Mouse (Mus musculus): ENCODE data around the gene 4930442H23Rik. TPM values are rescaled to one million over a fixed set of nuclear protein-coding genes. Genes with fewer than 3 reads are reported as not detected.

Gene 4930442H23Rik
- not detected in 2 replicates for polyA plus RNA-seq (2015; fragmentation: Nextera tagmentation; extraction: Ambion mirVana)

- no peak for TF ChIP-seq CTCF (IDR thresholded peaks at IDR 0.05; ENCODE audit: low read depth)
- no peaks in the 10 kb centered on the region for H3K27me3 ChIP-seq (ENCODE audit: insufficient read depth, low read length)
- peak within 1 kb of the TSS; percentile 59 for H3K4me2 ChIP-seq (ENCODE audit: low read length)
- DNase-seq (ENCODE audit: low spot score) (no peak), ATAC-seq (replicated peaks; ENCODE audit: low FRiP score, low read depth) (no peak)
- H3K9ac ChIP-seq (ENCODE audit: low read depth, low read length), result peak within 1 kb of the TSS; percentile 73
- H3K36me3 ChIP-seq (ENCODE audit: insufficient read depth, low read length), result peaks cover 45% of the 10 kb centered on the region
- H3K4me3 ChIP-seq (replicated peaks; ENCODE audit: low read depth, low read length), result peak within 1 kb of the TSS; percentile 56
- no peaks in the 10 kb centered on the region for H3K9me3 ChIP-seq (replicated peaks; ENCODE audit: low read length)
- peak within 1 kb of the TSS; percentile 77 for H3K27ac ChIP-seq
- WGBS, result 77% methylated on average over 5 of the region's 5 CpGs
- H3K4me1 ChIP-seq (replicated peaks; ENCODE audit: insufficient read depth, low read length), result peaks cover 4% of the 10 kb centered on the region; the same call in 1 of the 2 replicates
Observed at GRCm38 (mm10) chr10:81183805-81184204, at the start of gene 4930442H23Rik. Gene 4930442H23Rik (minus strand): TSS chr10:81183849.

- Histone ChIP-seq H3K36me3 (ENCODE audit: insufficient read depth, low read length) (no peaks in the 10 kb centered on the region), H3K9me3 (replicated peaks; ENCODE audit: low read length) (no peaks in the 10 kb centered on the region), H3K4me3 (replicated peaks; ENCODE audit: low read depth, low read length) (peak overlapping the region; percentile 63), H3K27me3 (ENCODE audit: insufficient read depth, low read length) (peaks cover 15% of the 10 kb centered on the region), H3K4me2 (ENCODE audit: low read length) (peak overlapping the region; percentile 69), H3K4me1 (replicated peaks; ENCODE audit: insufficient read depth, low read length) (no peaks in the 10 kb centered on the region; the same call in 1 of the 2 replicates), H3K9ac (ENCODE audit: low read depth, low read length) (peak overlapping the region; percentile 75), H3K27ac (no peak overlapping the region)
- WGBS, result 3% methylated on average over 26 of the region's 28 CpGs
- peak; percentile 76 for ATAC-seq (replicated peaks; ENCODE audit: low FRiP score, low read depth)
- no peak for TF ChIP-seq CTCF (IDR thresholded peaks at IDR 0.05; ENCODE audit: low read depth)
- DNase-seq (ENCODE audit: low spot score), result no peak
Observed at GRCm38 (mm10) chr10:81233226-81233585, 49.6 kb upstream of the 4930442H23Rik start.

GRCm38 (mm10) chr10:81232580-81233225 is 49.1 kb upstream of the 4930442H23Rik start, which contains the start of gene Zfr2:
Gene Zfr2 (plus strand): TSS chr10:81233155.
- H3K9me3 ChIP-seq (replicated peaks; ENCODE audit: low read length), result no peaks in the 10 kb centered on the region
- H3K27me3 ChIP-seq (ENCODE audit: insufficient read depth, low read length), result peaks cover 15% of the 10 kb centered on the region

GRCm38 (mm10) chr10:81231436-81231835 is 47.8 kb upstream of the 4930442H23Rik start:
- no peak overlapping the region for H3K27ac ChIP-seq
- 52% methylated on average over 7 of the region's 7 CpGs for WGBS
- no peaks in the 10 kb centered on the region for H3K36me3 ChIP-seq (ENCODE audit: insufficient read depth, low read length)
- H3K9me3 ChIP-seq (replicated peaks; ENCODE audit: low read length), result no peaks in the 10 kb centered on the region
- DNase-seq (ENCODE audit: low spot score) (no peak), ATAC-seq (replicated peaks; ENCODE audit: low FRiP score, low read depth) (no peak)
- H3K4me2 ChIP-seq (ENCODE audit: low read length), result no peak overlapping the region
- no peak overlapping the region for H3K4me3 ChIP-seq (replicated peaks; ENCODE audit: low read depth, low read length)
- H3K9ac ChIP-seq (ENCODE audit: low read depth, low read length), result no peak overlapping the region
- TF ChIP-seq CTCF (IDR thresholded peaks at IDR 0.05; ENCODE audit: low read depth), result no peak
- no peaks in the 10 kb centered on the region; the same call in 1 of the 2 replicates for H3K4me1 ChIP-seq (replicated peaks; ENCODE audit: insufficient read depth, low read length)
- H3K27me3 ChIP-seq (ENCODE audit: insufficient read depth, low read length), result peaks cover 15% of the 10 kb centered on the region

More at GRCm38 (mm10) chr10:81232580-81233225, 49.1 kb upstream of the 4930442H23Rik start, which contains the start of gene Zfr2:
- no peak within 1 kb of the TSS for H3K27ac ChIP-seq
- 0 out of 2 replicates have a peak, but pooled peaks have one; percentile 2 for TF ChIP-seq CTCF (IDR thresholded peaks at IDR 0.05; ENCODE audit: low read depth)
- peak within 1 kb of the TSS; percentile 75 for H3K9ac ChIP-seq (ENCODE audit: low read depth, low read length)
- ATAC-seq (replicated peaks; ENCODE audit: low FRiP score, low read depth) (peak; percentile 88), DNase-seq (ENCODE audit: low spot score) (peak; percentile 90)
- peak within 1 kb of the TSS; percentile 69 for H3K4me2 ChIP-seq (ENCODE audit: low read length)
- no peaks in the 10 kb centered on the region for H3K36me3 ChIP-seq (ENCODE audit: insufficient read depth, low read length)
- 6% methylated on average over 29 of the region's 29 CpGs for WGBS
- no peaks in the 10 kb centered on the region; the same call in 1 of the 2 replicates for H3K4me1 ChIP-seq (replicated peaks; ENCODE audit: insufficient read depth, low read length)
- H3K4me3 ChIP-seq (replicated peaks; ENCODE audit: low read depth, low read length), result peak within 1 kb of the TSS; percentile 63

GRCm38 (mm10) chr10:81230438-81231332 is 47.0 kb upstream of the 4930442H23Rik start, which contains the start of gene Atcay:
Gene Atcay (minus strand): TSS chr10:81230833.
- WGBS, result 8% methylated on average over 27 of the region's 27 CpGs
- H3K4me3 ChIP-seq (replicated peaks; ENCODE audit: low read depth, low read length), result no peak within 1 kb of the TSS
- ATAC-seq (replicated peaks; ENCODE audit: low FRiP score, low read depth) (no peak), DNase-seq (ENCODE audit: low spot score) (peak; percentile 58)
- no peaks in the 10 kb centered on the region for H3K9me3 ChIP-seq (replicated peaks; ENCODE audit: low read length)
- H3K9ac ChIP-seq (ENCODE audit: low read depth, low read length), result no peak within 1 kb of the TSS
- H3K4me1 ChIP-seq (replicated peaks; ENCODE audit: insufficient read depth, low read length), result no peaks in the 10 kb centered on the region; the same call in 1 of the 2 replicates
- H3K4me2 ChIP-seq (ENCODE audit: low read length), result peak within 1 kb of the TSS; percentile 23
- peak; percentile 62 for TF ChIP-seq CTCF (IDR thresholded peaks at IDR 0.05; ENCODE audit: low read depth)
- H3K27ac ChIP-seq, result no peak within 1 kb of the TSS
- H3K36me3 ChIP-seq (ENCODE audit: insufficient read depth, low read length), result no peaks in the 10 kb centered on the region
- peaks cover 15% of the 10 kb centered on the region for H3K27me3 ChIP-seq (ENCODE audit: insufficient read depth, low read length)
